Mouse (Mus musculus) layer of hippocampus, postnatal 10 days (tissue): ENCODE data around the gene Mucl2. TPM values are rescaled to one million over a fixed set of nuclear protein-coding genes. Genes with fewer than 3 reads are reported as not detected.
"Not testable (repeated sequence)": the region's sequence is repeated elsewhere in the genome, so short reads cannot be mapped to it uniquely, and the experiment has no call there.

Source experiments
- DNase-seq, 2 experiments: peaks; one replicate each; pipeline ENCODE4 v3.0.0; 2021; ENCODE audit warnings: low spot score in 2 of 2
- long read RNA-seq: library from polyadenylated mRNA; stranded (forward); transcript quantifications from one replicate; pipeline ENCODE4 v2.0.0, GENCODE M21; 2023
- microRNA-seq, 2 experiments: library from miRNA; unstranded; fragments of <30 nt; microRNA quantifications; one replicate each; pipeline ENCODE4 v1.2.0; 2021
- total RNA-seq, 2 experiments: library from RNA; stranded (reverse); gene quantifications; 2 replicates each; pipeline ENCODE4 v1.2.3; 2021

Mucl2 gene
- not detected for total RNA-seq
- long read RNA-seq = 0 reads

DNA sequence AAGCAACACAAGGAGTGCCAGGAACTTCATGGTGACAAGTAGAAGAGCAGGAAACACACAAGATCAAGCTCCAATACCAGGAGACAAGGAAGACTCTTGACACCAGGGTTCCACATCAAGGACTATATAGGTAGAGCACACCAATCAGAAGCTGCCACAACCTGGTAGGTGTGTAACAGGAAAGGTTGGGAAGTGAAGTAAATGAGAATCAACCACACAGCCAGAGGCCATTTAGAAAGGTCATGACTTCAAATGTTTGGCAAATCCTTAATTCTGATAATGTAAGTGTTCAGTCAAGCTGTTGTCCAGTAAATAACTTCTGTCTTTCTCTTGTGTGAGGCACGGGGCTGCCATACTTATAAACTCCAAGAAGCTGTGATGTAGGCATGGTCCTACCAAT, at the start of gene Mucl2:
Gene Mucl2 (minus strand): TSS at position 101 of the 400 bp plus-strand sequence.
- no peak for DNase-seq

DNA sequence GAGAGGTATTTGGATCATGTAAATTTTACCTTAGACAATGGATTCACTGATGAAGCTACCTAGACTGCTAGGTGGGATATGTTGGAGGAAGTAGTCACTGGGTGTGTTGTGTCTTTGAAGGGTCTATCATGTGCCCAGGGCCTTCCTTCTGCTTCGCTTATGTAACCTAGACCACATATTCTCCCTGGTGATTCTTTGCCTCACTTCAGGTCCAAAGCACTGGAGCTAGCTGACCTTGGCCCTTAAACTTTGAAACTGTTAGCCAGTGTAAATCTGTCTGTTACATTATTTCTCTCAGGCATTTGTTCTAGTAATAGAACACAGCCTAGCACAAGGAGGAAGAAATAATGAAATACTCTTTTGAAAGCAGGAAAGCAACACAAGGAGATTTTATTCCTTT, 13.9 kb upstream of the Mucl2 start:
- DNase-seq = not testable (repeated sequence)

Small RNA genes lying within 50 kb of the gene (microRNA-seq; reads per million reads assigned to microRNA genes)
- 0 reads per million in 2 experiments for gene Gm22852

Other genes with a start within 250 kb of the Mucl2 start
- not detected for gene Mucl1, start 143.8 kb downstream of the Mucl2 start, total RNA-seq